Mouse (Mus musculus): Measurements from ENCODE around the gene Trpm3. TPM values are rescaled to one million over a fixed set of nuclear protein-coding genes. Genes with fewer than 3 reads are reported as not detected.

Trpm3 gene
- total RNA-seq, 2 experiments from 2014 or later: 1.3 to 1.6 TPM

- no peak for DNase-seq (ENCODE audit: low spot score in 2 of 2)
Observed at GRCm38 (mm10) chr19:22473030-22473712, 334.3 kb downstream of the Trpm3 start.

GRCm38 (mm10) chr19:22478295-22478989 is 339.6 kb downstream of the Trpm3 start:
- DNase-seq (ENCODE audit: low spot score in 2 of 2): no peak

GRCm38 (mm10) chr19:22503469-22503868 is 364.6 kb downstream of the Trpm3 start:
- no peak for DNase-seq (ENCODE audit: low spot score in 2 of 2)

DNA sequence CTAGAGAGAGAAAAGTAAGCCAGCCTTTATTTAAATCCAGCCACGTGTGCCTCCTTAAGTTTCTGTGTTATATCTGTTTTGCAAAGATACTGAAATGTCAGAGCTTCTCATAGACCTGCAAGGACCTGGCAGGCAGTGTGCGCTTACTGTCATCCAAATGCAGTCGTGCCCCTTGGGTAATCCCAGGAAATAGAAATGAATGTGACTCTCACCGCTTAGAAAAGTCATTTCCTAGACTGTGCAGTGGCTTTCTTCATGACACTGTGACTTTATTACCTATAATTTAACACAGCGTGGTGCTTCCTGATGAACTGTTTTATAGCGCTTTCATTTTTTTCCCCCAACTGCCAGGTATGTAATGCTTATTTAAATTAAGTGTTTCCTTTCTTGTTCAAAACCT is 379.7 kb downstream of the Trpm3 start:
- no peak for DNase-seq (ENCODE audit: low spot score in 2 of 2)

DNA sequence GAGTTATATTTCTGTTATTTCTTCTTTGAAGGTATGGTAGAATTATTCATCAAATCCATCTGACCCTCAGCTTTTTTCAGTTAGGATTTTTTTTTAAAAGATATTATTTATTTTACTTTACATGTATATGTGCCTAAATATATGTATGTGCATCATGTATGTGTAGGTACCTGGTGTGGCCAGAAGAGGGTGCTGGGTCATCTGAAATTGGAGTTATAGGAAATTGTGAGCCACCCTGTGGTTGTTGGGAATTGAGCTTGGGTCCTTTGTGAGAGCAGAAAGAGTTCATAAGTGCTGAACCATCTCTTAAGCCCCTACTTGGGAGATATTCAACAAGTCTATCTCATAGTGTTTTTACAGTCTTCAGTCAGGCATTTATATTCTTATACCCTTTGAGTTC is 389.1 kb downstream of the Trpm3 start:
- DNase-seq (ENCODE audit: low spot score in 2 of 2): no peak

DNA sequence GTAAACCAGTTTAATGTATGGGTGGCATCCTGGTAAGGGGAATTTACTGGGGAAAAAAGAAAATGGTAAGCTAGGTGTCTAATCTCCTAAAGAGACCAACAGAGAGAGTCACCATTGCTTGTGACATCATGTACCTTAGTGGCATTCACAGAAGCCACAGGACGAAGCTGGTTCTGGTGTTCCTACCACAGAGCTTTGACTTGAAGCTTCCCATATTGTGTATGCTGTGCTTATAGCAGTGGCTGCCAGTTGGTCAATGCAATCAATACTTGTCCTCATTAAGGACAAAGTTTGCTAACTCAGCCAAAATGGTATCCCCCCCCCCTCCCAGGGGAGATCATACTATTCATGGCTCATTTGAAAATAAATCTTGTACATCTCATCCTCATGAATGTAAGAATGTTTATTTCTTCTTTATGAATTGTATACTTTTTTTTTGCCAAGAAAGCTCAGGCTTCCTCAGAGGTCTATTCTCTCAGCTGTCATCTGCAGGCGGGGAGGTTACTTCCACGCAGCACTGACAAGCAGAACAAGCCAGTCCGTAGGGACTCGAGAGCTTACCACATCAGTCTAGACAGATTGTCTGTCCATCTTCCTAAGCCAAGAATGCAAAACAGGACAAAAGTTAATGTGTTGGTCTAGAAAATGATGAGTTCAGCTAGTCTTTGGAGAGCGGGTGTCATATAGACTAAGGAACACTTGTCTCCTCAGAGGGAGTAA is 404.3 kb downstream of the Trpm3 start:
- DNase-seq (ENCODE audit: low spot score in 2 of 2): no peak

DNA sequence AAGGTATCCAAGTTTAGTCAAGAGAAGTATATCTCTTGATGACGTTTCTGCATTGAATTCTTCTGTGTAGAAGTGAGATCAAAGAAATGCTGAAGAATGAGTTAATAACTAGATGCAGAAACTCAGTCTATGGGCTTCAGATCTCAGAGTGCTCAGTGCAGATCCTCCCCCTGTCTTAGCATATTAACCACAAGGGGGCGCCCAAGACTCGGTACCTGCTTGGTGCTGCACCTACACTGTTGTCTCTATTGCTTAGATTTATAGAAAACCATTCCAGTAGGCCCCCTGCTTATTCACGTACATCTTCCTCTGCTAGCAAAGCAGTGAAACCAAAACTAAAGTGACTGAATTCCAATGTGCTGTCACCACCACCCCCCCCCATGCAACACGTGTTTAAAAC is 413.3 kb downstream of the Trpm3 start:
- DNase-seq (ENCODE audit: low spot score in 2 of 2): peak; percentile 49 to 54

- DNase-seq (ENCODE audit: low spot score in 2 of 2): no peak
Observed at GRCm38 (mm10) chr19:22554421-22554941, 415.6 kb downstream of the Trpm3 start.

GRCm38 (mm10) chr19:22572396-22572795 is 433.6 kb downstream of the Trpm3 start:
- no peak for DNase-seq (ENCODE audit: low spot score in 2 of 2)

DNA sequence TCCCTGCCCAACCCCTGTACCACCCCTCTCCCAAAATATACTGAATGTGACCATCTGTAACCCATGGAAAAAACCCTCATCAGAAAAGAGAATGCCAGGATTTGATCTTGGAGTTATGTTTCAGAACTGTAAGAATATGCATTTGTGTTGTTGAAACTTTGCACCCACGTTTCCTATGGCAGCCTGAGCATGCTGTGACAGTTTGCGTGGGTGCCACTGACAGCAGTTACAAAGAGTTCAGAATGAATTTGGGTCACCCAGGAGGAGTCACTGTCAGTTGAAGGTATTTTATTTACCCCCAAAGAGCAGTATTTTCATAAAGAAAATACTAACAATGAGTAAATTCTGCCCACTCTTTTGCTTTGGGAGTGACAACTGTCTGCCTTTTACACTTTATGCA is 434.0 kb downstream of the Trpm3 start:
- DNase-seq (ENCODE audit: low spot score in 2 of 2): no peak

DNA sequence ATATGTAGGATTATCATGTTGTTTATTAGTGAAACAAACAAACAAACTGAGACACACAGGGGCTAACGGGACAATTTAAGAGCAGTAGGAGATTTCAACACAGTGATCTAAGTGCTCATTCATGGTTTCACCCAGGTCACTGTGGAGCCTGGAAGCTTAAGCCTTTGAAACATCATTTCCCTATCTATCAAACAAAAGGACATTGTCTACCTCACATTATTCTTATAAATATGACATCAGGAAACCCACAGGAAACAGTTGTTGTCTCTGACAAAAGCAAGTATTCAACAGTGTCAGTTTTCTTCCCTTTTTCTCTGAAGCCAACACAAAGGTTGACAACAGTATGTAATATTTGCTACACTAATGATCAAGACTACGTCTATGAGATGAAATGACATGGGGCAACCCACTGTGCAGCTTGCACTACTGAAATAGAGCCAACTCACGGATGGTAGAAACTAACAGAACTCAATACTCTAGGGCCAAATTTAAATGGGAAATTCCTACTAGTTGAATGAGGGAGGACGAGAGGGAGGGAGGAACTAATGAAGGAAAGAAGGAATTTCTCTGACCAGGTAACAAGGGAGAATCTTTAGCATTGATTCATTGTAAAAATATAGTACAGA is 443.4 kb downstream of the Trpm3 start:
- no peak for DNase-seq (ENCODE audit: low spot score in 2 of 2)

GRCm38 (mm10) chr19:22594492-22594891 is 455.6 kb downstream of the Trpm3 start:
- no peak for DNase-seq (ENCODE audit: low spot score in 2 of 2)

- DNase-seq (ENCODE audit: low spot score in 2 of 2): no peak
Observed at GRCm38 (mm10) chr19:22595246-22595645, 456.4 kb downstream of the Trpm3 start.

DNA sequence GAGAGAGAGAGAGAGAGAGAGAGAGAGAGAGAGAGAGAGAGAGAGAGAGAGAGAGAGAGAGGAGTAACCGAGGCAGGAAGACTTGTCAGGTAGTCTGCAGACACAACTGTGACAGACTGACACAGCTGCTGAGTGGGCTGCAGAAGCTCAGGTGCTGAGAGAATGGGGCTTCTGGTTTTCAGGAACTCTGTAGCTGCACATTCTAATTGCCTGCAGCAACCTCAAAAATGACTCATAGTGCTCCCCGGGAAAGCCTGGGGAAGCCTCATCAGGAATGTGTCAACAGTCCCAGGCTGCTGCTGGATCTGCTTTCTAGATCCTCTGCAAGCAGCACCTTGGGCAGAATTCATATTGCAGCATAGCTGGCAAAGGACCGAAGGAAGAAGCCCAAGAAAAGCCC is 457.9 kb downstream of the Trpm3 start:
- DNase-seq (ENCODE audit: low spot score in 2 of 2): no peak

DNA sequence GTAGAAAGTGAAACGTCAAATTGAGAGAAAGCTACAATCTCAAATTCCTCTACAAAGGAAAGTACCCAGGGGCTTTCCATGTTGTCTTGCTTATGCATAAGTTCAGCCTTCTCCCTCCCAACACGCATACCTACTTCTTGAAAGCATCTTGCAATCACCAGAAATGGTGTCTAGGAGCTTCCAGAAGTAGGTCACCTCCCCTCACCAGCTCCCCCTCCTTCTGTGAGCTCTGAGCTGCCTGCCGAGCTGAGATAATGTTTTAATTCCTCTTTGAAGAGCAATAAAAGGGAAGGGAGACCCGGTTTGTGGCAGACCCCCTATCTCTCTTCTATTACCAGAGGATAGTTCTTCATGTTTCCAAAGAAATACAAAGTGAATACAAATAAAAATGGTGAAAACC is 465.5 kb downstream of the Trpm3 start:
- no peak for DNase-seq (ENCODE audit: low spot score in 2 of 2)

- DNase-seq (ENCODE audit: low spot score in 2 of 2): no peak
Observed at GRCm38 (mm10) chr19:22607985-22608684, 469.3 kb downstream of the Trpm3 start.

DNA sequence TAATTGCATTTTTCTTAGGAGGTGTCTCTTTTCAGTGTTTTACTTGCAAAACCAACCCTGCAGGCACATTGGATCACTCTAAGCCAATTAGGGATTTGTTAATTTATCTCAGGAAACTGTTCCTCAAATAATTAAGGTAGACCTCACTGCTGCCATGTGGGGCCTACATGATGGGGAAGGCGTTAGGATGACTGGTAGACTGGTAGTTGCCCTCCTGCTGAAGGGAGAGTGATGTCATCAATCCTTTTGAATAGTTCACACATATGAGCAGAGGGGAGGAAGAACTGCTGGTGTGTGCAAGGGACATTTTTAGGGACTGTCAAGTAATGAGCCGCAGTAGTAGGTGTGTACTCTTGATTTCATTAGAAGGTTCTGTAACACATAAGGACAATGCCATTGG is 472.8 kb downstream of the Trpm3 start:
- no peak for DNase-seq (ENCODE audit: low spot score in 2 of 2)

GRCm38 (mm10) chr19:22615367-22615766 is 476.5 kb downstream of the Trpm3 start:
- DNase-seq (ENCODE audit: low spot score in 2 of 2): no peak

DNA sequence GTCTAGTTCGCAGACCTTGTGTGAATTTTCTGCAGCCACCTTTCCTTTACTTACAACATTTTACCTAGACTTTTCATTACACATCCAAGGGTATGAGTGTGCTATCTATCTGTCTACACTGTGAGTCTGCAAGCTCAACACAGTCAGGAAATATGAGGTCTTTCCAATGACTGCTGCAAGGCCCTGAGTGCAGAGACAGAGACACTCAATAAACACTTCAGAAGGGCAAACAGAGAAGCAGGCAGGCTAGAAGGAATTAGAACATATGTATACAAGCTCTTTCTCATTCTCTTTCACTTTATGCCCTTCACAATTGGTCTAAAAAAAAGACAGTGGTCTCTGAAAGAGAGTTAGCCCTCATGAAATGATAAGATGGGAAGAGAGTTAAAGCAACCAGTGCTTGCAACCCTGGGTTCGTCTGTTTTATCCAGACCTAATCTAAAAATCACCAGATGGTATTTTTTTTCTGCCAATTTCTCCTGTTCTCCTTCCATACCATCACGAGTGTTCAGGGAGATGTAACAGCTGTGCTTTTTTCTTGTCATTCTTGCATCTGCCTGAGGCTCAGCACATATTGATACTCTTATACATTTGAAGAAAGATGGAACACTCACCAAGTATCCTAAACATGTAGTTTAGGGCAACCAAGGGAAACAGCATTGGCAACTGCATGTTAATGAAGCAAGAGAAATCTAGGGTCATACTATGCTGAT is 486.1 kb downstream of the Trpm3 start:
- DNase-seq (ENCODE audit: low spot score in 2 of 2): no peak

- DNase-seq (ENCODE audit: low spot score in 2 of 2): no peak
Observed at GRCm38 (mm10) chr19:22628878-22629277, 490.0 kb downstream of the Trpm3 start.
